Mouse (Mus musculus) liver, adult (tissue): ENCODE data around the gene Lrrc74a.
A peak's percentile ranks its signal among the peaks of the same experiment; 100 is the strongest.

Source experiments
- GATA4 ChIP-seq: IDR thresholded peaks from 2 replicates; pipeline ENCODE4 v1.6.1; 2014; ENCODE audit warnings: mild to moderate bottlenecking, low read length; ENCODE audit not compliant: insufficient replicate concordance

The Lrrc74a gene

GRCm38 (mm10) chr12:86700927-86701310, 33.2 kb upstream of the Lrrc74a start:
- no peak for TF ChIP-seq GATA4

DNA sequence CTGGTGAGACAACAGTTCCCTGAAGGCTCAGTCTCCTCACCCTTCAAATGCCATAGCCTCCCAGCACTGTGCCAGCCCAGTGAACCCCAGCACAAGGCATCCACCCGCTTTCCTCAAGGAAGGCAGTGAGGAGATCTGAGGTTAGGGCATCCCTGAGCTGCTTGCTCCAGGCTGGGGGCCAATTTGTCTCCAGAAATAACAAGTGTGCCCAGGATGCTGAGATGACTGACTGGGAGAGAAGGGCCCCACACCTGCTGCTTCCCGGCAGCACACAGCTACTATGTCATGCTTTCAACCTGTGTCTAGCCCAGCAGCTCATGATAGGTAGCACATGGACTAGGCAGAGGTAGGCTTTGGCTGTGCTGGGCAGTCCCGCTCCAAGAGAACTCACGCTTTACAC, 32.7 kb upstream of the Lrrc74a start:
- TF ChIP-seq GATA4, result no peak

DNA sequence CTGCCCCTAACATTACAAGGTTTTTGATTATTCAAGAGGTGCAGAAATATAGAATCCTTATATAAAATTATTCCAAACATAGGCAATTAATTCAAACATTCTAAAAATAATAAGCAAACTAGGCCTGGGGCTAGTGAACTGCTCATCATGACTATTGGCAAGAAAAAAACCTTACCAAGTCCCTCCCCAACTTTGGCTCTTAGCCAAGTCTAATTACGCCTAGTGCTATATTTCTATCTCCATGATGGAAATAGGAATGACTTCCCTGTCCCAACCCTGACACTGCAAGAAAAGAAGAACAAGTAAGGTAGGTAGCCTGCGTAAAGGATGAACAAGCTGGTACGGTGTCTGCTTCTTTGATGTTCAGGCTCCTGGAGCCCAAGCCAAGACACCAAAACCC, 31.5 kb upstream of the Lrrc74a start:
- no peak for TF ChIP-seq GATA4

DNA sequence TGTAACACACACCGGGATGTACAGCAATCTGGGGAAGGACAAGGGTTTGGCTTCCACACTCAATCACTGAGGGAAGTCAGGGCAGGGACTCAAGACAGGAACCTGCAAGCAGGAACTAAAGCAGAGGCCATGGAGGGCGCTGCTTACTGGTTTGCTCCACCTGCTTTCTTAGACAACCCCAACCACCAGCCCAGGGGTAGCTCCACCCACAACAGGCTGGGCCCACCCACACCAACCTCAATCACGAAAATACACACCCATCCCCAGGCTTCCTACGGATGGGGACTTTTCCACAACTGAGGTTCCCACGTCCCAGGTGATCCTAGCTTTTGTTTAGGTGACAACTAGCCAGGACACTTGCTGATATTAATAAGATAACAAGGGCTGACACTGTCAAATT, 28.3 kb upstream of the Lrrc74a start:
- no peak for TF ChIP-seq GATA4

- TF ChIP-seq GATA4, result no peak
Observed at GRCm38 (mm10) chr12:86714026-86714425, 20.1 kb upstream of the Lrrc74a start.

DNA sequence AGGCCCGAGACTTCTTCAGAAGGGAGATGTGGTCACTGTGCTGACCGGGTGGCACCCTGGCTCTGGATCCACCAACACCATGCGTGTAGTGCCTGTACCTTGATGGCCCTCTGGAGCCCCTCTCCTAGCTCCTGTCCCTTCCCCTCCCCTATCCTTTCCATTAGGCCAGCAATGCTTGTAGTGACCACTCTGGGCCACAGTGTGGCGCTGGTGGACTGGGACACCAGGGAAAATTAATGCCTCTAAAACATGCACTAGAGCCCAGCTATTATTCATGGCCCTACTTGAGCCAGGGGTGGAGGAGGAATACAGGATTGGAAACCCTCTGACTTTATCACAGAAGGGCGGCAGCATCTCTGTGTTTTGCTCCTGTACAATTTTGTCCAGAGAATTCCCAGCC, 18.8 kb upstream of the Lrrc74a start:
- no peak for TF ChIP-seq GATA4

GRCm38 (mm10) chr12:86716962-86717361, 17.2 kb upstream of the Lrrc74a start:
- no peak for TF ChIP-seq GATA4

DNA sequence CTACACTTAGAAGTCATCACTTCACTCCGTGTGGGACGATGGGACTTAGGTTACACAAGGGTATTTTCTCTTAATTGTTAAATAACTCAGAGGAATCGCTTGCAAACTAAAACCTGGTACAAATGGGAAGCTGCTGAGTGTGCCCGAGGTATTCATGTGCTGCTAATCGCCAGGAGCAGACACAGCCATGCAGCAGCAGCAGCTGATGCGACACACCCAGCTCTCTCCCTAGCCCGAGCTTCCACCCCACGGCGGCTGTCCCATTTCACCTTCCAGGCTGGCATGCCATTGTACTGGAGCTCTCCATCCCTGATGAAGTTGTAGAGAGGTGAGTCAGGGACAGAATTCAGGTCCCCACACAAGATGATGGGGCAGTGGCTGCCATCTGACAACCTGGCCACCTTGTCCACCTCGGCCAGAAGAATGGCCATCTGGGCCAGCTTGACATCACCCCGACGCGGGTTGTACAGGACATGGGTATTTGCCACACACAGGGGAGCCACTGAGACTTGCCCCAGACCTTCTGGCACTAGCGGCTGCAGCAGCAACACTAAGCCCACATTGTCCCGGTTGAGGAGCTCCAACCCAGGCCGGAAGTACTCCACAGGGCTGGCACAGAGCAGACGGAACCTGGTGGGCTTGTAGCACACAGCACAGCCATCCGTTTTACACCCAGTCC, 14.1 kb upstream of the Lrrc74a start:
- no peak for TF ChIP-seq GATA4

GRCm38 (mm10) chr12:86721453-86721852, 12.7 kb upstream of the Lrrc74a start:
- TF ChIP-seq GATA4, result no peak

- TF ChIP-seq GATA4, result no peak
Observed at GRCm38 (mm10) chr12:86724300-86724699, 9.9 kb upstream of the Lrrc74a start.

DNA sequence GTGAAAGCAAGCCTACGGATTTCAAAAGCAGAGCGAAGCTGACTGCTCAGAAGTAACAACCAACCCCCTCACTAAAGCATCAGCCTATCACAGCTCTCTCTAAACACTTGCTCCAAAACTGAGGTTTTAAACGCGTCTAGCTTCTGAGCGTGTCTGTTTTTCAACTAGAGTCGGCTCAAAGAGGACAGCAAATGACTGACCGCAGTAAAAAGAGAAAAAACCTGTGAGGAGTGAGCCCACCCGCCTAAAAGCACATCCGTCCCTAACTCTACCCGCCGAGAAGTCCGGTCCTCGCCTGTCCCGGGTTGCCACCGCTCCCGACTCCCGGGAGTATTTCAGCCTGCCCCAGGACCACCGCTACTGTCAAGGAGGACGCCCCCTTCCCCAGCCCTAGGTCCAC, 8.5 kb upstream of the Lrrc74a start:
- TF ChIP-seq GATA4, result no peak

DNA sequence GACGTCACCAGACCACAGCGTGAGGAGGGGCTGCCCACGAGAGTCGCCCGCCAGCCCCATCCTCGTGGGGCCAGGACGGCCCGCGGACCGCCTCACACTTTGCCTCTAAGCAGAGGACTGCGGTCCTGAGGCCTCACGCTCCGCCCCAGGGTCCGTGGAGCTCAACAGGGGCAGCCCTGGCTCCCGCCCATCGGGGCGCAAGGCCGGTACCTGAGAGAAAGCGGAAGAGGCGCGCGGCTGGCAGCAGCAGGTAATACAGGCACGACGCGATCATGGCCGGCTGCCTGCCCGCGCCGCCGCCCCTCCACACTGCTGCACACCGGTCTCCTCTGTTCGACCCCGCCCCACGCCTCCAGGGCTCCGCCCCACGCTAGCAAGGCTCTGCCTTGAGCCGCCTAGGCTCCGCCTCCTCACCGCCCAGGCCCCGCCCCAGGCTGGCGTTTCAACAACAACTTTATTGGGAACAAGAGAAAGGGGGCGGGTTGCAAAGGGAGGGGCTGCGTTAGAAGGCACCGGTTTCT, 8.0 kb upstream of the Lrrc74a start, which contains the start of gene Angel1:
Gene Angel1, minus strand, starts transcription at position 341 of the 521 bp plus-strand sequence.
- TF ChIP-seq GATA4, result peak; percentile 11; the same call in 1 of the 2 replicates

DNA sequence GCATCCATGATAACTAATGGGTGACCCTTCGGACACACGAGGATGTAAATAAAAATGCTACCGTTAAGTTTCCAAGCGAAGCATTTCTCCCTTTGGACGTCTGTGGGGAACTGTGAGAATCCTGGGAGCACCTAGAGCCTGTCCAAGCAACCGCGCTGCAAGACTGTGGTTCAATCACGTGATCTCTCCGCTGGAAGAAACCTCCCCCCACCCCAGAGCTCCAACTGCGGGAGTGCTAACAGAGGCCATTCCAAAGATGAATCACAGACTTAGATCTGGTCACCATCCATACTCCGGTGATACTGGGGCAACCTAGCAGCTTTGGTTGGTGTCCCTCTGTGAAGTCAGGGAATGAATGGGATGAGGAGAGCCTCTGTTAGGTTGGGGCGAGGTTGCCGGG, 26.9 kb downstream of the Lrrc74a start:
- TF ChIP-seq GATA4, result no peak

DNA sequence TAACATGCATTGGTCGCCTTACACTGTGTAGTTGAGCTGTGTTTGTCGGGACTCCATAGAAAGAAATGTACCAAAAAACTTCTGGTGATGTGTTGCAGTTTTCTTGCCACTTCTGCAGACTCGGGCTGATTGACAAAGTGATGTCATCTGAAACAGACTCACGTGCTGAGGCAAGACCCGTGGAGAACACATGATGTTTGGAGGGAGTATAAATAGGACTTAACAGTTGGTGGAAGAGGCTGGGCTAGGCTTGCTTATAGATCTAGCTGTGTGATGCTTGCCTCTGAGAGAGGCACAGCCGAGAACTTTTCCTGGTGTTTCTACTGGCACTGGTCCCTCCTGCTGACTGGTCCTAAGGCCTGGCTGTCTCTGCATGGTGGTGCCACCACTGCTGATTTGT, 29.9 kb downstream of the Lrrc74a start:
- no peak for TF ChIP-seq GATA4

GRCm38 (mm10) chr12:86766467-86766866, 32.3 kb downstream of the Lrrc74a start:
- TF ChIP-seq GATA4, result no peak

GRCm38 (mm10) chr12:86767868-86768631, 33.9 kb downstream of the Lrrc74a start:
- no peak for TF ChIP-seq GATA4
